Mouse (Mus musculus): ENCODE measurements around the gene Gm12216.
"Not testable (repeated sequence)": the region's sequence is repeated elsewhere in the genome, so short reads cannot be mapped to it uniquely, and the experiment has no call there.

DNA sequence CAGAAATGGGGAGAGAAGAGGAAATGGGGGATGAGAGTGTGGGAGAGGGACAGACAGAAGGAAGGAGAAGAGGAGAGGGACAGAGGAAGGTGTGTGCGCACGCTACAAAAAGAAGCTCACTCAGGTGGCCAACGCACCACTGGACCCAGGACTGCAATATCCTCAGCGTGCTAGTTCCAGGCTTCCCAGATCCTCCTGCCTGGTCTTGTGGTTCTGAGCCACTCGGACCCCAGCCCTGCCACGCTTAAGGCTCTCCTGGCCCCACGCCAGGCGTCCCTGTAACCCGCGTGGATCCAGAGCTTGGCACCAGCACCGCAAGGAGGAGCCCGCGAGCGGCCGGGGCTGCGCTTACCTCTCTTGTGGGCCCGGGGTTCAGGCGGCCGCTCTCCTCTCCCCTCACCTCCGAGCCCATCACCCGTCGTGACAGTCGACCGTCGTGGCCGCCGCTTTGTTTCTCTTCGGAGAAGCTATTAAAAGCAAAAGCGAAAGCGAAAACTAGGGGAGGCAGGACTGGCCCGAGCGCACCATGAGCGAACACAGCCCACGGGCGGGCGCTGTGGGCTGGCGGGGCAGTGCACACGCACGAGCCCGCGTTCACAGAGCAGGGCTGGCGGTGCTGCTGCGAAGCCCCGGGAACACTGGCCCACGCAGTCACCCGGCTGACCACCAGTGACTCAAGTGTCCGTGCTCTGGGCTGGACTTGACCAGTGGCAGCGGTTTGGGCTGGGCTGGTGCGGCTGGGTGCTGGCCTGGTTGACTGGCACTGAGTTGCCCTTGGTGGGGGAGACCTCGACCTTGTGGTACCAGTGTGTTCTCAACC is at the start of gene Gm12216:
- not testable (repeated sequence) for TF ChIP-seq ZC3H11A (IDR thresholded peaks at IDR 0.05; ENCODE audit: borderline replicate concordance, low read depth, low read length); HCFC1 (IDR thresholded peaks at IDR 0.05; ENCODE audit: borderline replicate concordance, insufficient read depth, low read length)

Measured in ES-E14 (cell line).